Mouse (Mus musculus) thymus, postnatal 36 days (tissue): ENCODE data around the gene Rasgrf2.

Experiments used
- DNase-seq, 2 experiments: peaks; one replicate each; pipeline ENCODE4 v3.0.0; 2022; ENCODE audit warnings: mixed read lengths in 2 of 2

The Rasgrf2 gene

GRCm38 (mm10) chr13:92041584-92042563 is 89.6 kb downstream of the Rasgrf2 start:
- DNase-seq: no peak

- DNase-seq: peak; percentile 21 to 42
These were observed 100.9 kb downstream of the Rasgrf2 start for GRCm38 (mm10) chr13:92030364-92031057.

- DNase-seq: no peak
These were observed 101.8 kb downstream of the Rasgrf2 start for GRCm38 (mm10) chr13:92029666-92030065.

- no peak for DNase-seq
These were observed 103.5 kb downstream of the Rasgrf2 start for GRCm38 (mm10) chr13:92027951-92028350.

GRCm38 (mm10) chr13:92026651-92027050 is 104.8 kb downstream of the Rasgrf2 start:
- DNase-seq: no peak

- DNase-seq: no peak
These were observed 106.3 kb downstream of the Rasgrf2 start for GRCm38 (mm10) chr13:92025124-92025523.

- no peak for DNase-seq
These were observed 109.3 kb downstream of the Rasgrf2 start for GRCm38 (mm10) chr13:92022202-92022601.

GRCm38 (mm10) chr13:91996929-91997328 is 134.5 kb downstream of the Rasgrf2 start:
- DNase-seq: no peak

GRCm38 (mm10) chr13:91991412-91991811 is 140.0 kb downstream of the Rasgrf2 start:
- DNase-seq: no peak

- DNase-seq: no peak
These were observed 140.7 kb downstream of the Rasgrf2 start for GRCm38 (mm10) chr13:91990709-91991284.

- no peak for DNase-seq
These were observed 143.1 kb downstream of the Rasgrf2 start for GRCm38 (mm10) chr13:91988378-91988777.

GRCm38 (mm10) chr13:91986958-91987357 is 144.5 kb downstream of the Rasgrf2 start:
- no peak for DNase-seq

GRCm38 (mm10) chr13:91985915-91986589 is 145.4 kb downstream of the Rasgrf2 start:
- DNase-seq: no peak

GRCm38 (mm10) chr13:91985019-91985418 is 146.4 kb downstream of the Rasgrf2 start:
- no peak for DNase-seq

GRCm38 (mm10) chr13:91982080-91982479 is 149.4 kb downstream of the Rasgrf2 start:
- no peak for DNase-seq

- no peak for DNase-seq
These were observed 150.0 kb downstream of the Rasgrf2 start for GRCm38 (mm10) chr13:91981414-91981813.

- no peak for DNase-seq
These were observed 154.5 kb downstream of the Rasgrf2 start for GRCm38 (mm10) chr13:91976971-91977370.

- no peak for DNase-seq
These were observed 154.9 kb downstream of the Rasgrf2 start for GRCm38 (mm10) chr13:91976541-91976940.

GRCm38 (mm10) chr13:91974154-91974553 is 157.3 kb downstream of the Rasgrf2 start:
- no peak for DNase-seq

- no peak for DNase-seq
These were observed 160.2 kb downstream of the Rasgrf2 start for GRCm38 (mm10) chr13:91971246-91971645.

GRCm38 (mm10) chr13:91956474-91956873 is 175.0 kb downstream of the Rasgrf2 start:
- DNase-seq: no peak

- no peak for DNase-seq
These were observed 175.8 kb downstream of the Rasgrf2 start for GRCm38 (mm10) chr13:91955646-91956045.

- DNase-seq: no peak
These were observed 176.3 kb downstream of the Rasgrf2 start for GRCm38 (mm10) chr13:91955175-91955574.
